Mouse (Mus musculus): ENCODE measurements at regions not wholly inside any gene's neighbourhood (a gene's known extent, or its start where the extent isn't known, plus 50 kb on each side); places are given as distances from the start of the nearest gene placed in this dataset.
A peak's percentile ranks its signal among the peaks of the same experiment; 100 is the strongest.

- DNase-seq (ENCODE audit: low spot score in 2 of 2) = no peak
Observed at GRCm38 (mm10) chr17:84129204-84129603, 58.5 kb downstream of the Zfp36l2 start.

GRCm38 (mm10) chr17:84128262-84128661 lies 59.5 kb downstream of the Zfp36l2 start:
- no peak for DNase-seq (ENCODE audit: low spot score in 2 of 2)

GRCm38 (mm10) chr17:84126168-84126567 lies 61.6 kb downstream of the Zfp36l2 start:
- DNase-seq (ENCODE audit: low spot score in 2 of 2) = no peak

DNA sequence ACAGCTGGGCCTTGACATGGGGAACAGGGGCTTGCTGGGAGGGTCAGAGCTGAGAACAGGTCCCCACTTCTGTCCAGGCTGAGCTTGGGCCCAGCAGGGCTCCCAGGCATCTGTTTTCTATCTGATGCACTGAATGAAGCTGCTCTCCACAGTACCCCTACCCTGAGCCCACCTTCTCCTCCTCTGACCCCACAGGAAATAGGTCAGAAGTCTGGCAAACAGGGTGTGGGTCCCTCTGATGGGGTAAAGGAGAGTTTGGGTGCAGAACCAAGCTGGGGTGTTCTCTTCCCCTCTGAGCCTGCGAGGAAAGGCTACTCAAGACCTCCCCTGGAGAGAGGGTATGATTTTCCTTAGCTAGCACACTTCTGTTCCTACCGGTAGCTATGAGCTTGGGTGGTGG lies 64.6 kb downstream of the Zfp36l2 start:
- DNase-seq (ENCODE audit: low spot score in 2 of 2) = no peak

DNA sequence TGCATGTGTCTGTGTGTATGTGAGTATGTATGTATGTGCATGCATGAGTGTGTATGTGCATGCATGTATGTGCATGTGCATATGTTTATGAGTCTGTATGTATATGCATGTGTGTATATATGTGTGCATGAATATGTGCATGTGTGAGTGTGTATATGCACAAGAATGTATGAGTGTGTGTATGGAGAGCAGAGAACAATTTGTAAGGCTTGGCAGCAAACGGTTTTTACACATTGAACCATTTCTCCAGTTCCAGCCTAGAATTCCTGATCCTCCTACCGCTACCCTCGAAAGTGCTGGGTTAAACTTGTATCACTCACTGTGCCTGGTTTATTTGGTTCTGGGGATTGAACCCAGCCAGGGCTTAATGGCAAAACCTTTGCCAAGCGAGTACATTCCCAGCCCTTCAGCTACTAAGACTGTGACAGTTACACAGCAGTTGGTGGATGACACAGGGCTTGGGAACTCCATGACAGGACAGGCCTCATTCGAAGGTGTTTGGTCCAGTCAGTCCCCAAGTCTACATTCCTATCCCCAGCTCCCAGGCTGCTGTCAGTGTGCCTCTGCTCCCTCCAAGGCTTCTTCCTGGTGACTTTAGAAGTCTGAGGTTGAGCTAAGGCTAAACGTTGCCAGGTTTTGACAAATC lies 65.1 kb downstream of the Zfp36l2 start:
- no peak for DNase-seq (ENCODE audit: low spot score in 2 of 2)

DNA sequence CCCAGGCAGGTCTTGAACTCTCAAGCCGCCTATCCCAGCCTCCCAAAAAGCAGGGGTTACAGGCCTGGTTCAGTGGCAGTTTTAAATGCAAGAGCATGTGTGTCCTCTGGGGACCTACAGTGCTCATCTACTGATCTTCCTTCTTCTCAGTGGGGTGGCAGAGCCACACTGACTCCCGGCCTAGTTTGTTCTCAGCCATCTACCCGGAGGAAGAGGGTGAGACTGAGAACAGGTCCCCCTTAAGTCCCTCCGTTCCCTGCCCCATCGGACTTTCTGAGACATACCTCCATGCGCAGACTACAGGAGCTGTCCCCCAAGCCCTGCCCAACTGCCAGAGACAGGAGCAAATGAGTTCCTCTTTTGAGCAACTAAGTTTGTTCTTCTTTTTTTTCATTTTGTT lies 66.5 kb downstream of the Zfp36l2 start:
- no peak for DNase-seq (ENCODE audit: low spot score in 2 of 2)

DNA sequence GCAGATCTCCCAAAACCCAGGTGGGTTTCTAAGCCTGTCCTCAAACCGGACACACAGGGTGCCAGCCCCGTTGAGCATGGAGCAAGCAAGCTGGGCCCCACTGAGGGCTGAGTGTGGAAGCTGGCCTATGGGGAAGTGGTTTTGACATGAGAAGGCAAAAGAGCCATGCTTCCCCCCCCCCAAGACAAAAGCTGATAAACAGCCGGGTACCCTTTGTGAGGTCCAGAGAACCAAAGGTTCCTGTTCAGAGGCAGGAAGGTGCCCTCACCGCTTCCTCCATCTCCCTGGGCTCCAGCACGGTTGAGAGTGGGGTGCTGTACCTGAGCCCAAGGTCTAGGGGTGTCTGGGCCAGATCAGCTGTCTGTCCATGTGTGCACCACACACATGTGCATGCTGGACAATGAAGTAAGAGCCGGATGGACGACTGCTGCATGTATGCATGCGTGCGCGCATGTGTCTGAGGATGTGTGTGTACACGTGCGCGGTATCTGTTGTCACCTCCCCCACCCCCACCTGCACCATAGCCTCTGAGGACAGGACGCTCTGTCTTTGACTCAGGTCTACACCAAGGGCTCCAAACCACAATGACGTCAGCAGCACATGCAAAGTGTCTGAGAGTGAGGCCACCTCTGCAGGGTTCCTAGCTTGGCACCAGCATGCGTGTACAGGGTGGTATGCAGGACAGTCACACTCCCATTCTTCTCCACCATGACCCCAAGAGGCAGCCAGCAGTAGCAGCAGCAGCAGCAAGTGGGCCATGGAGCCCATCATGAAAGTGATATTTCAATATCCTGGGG lies 68.3 kb downstream of the Zfp36l2 start:
- DNase-seq (ENCODE audit: low spot score in 2 of 2) = no peak

DNA sequence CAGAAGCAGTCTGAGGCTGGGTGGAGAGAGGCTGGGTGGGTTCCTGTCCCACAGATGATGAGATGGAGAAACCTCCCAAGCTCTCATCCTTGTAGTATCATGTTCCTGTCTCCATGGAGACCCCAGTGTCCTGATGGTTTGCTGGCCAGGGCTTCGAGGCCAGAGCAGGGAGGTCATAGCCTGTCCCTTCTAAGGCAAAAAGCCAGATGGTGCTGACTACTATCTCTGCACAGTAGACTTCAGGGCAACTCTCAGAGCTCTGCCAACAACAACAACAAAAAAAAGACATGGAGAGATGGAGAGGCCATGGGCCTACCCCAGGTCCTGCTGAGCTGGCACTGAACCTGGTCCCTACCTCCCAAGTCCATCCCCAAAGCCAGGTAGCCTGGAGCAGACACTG lies 69.0 kb downstream of the Zfp36l2 start:
- no peak for DNase-seq (ENCODE audit: low spot score in 2 of 2)

DNA sequence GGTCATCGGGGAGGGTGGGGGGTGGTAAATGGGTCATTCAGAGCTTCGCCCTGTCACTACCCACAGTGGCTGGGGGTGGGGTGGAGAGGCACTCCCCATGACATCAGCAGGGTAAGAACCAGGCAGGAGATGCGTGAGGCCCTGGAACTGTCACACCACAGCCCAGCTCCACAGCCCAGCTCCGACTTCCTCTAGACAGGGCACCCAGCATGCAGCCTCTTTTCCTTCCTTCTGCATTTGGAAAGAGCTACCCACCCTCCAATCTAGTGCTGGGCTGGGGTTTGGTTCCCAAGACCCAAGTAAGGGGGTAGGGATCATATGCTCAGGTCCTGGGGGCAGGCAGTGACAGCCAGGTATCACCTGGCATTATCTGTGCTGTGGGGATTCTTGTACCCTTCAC lies 69.5 kb downstream of the Zfp36l2 start:
- DNase-seq (ENCODE audit: low spot score in 2 of 2) = no peak

GRCm38 (mm10) chr17:84117756-84118155 lies 70.0 kb downstream of the Zfp36l2 start:
- no peak for DNase-seq (ENCODE audit: low spot score in 2 of 2)

GRCm38 (mm10) chr17:84116340-84117279 lies 71.1 kb downstream of the Zfp36l2 start:
- DNase-seq (ENCODE audit: low spot score in 2 of 2) = no peak

DNA sequence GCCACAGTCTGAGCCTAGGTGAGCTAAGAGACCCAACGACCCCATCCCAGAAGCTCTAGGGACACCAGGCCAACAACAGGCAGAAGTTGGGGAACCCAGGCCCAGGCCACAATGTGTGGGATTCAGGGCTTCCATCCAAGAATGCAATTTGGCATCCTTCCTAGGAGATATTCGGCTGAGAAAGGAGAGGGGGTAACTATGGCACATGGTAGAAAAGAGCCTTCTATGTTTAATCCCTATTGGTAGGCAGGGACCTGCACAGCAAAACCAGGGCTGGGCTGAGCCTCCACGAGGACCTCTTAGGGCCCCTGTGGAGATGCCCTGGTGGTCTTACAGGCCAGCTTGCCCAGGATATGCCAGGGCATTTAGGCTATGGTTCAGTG lies 71.8 kb downstream of the Zfp36l2 start:
- no peak for DNase-seq (ENCODE audit: low spot score in 2 of 2)

DNA sequence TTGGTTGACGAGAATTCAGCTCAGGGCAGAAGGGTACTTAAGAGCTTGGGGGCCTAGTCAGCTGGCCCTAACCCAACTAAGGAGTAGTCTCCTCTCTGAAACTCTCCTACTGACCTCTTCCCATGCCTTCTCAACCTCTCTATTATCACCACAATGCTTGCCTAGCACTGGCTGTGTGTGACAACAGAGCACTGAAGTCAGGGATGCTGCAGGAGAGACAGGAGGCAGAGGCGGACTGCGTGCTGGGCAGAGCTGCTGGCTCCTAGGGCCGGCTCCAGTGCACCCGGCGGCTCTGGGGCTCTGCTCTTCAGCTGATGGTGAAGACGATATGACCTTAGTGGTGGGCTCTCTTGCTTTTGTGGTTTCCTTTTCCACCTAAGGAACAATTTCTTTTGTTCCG lies 72.6 kb downstream of the Zfp36l2 start:
- DNase-seq (ENCODE audit: low spot score in 2 of 2) = no peak

DNA sequence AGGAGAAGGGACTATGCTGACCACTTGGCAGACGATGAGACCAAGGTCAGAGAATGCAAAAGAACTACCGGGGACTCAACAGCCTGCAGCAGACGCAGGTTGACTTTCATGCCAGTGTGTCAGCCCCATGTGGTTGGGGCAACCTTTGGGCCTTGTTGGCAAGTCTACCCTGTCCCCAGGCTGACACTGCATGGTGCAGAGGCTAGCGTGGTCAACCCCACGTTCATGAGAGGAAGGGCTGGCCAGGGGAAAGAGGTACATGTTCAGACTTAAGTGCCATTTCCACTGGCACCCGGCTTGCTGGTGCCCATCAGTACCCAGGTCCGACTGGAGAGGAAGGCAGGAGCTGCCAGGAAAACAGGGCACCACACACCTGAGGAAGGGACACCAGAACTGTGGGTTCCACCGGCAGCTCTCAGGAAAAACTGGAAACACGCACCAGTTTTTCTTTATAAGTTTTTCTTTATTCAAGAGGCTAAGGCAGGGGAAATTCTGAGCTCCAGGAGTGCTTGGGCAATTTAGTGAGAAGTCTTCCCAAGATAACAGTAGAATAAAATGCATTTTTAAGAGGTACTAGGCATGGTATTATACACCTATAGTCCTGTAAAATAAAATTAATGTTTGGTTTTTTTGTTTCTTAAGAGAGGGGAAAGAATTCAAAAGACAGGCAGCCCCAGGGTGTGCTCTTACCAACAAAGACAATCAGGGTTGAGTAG lies 73.3 kb downstream of the Zfp36l2 start:
- DNase-seq (ENCODE audit: low spot score in 2 of 2) = no peak

DNA sequence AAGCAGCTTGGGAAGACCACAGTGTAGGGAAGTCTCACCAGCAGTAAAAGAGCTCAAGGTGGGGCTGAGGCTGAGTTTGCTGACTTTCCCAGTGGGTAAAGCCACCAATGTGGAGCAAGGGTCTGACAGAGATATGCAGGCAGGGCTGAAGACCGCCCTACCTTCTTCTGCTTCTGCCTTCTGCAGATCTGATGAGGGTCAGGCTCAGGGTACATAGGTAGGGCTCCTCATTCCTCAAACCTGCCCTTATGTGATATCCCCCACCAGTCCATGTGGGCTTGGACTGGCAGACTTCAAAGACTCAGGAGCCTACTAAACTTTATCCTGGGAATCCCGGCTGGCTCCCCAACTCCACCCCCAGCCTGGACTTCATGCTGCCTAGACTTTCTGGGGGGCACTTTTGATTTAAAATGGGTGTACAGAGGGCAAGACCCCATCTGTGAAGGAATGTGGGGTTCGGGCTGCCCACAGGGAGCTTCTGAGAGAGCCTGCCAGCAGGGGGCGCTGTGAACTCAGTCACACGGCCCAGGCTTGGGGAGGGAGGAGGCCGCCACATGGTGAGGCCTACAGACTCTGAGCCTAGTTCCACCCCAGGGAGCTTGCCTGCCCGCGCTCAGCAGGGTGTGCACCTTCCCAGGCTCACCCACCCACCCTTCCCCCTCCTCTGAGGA lies 74.0 kb downstream of the Zfp36l2 start:
- peak; percentile 75 to 80 for DNase-seq (ENCODE audit: low spot score in 2 of 2)

DNA sequence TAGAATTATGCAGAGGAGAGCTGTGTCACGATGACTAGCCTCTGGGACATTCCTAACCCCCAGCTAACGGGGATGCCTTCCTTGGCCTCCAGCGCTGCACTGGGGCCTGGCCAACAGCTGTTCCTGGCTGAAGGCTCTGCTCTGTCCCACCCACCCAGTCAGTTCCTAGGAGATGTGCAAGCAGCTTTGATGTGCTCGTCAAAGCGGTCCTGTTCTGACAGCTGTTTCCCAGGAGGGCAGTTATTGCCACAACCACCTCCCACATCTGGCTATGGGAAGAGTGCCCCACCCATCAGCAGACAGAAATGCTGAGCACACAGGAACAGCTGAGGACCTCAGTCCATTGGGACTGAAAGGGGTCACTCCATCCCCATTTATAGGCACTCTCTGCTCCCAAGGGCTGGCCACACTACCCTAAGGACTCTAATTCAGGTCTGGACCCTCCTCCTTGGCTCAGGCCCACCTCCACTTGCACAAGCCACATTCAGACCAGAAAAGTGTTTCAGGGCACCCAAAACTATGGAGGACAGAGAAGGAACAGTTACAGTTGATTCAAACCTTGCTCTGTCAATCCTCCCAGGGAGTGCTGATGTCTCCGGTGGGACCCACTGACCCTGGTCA lies 75.2 kb downstream of the Zfp36l2 start:
- no peak for DNase-seq (ENCODE audit: low spot score in 2 of 2)

DNA sequence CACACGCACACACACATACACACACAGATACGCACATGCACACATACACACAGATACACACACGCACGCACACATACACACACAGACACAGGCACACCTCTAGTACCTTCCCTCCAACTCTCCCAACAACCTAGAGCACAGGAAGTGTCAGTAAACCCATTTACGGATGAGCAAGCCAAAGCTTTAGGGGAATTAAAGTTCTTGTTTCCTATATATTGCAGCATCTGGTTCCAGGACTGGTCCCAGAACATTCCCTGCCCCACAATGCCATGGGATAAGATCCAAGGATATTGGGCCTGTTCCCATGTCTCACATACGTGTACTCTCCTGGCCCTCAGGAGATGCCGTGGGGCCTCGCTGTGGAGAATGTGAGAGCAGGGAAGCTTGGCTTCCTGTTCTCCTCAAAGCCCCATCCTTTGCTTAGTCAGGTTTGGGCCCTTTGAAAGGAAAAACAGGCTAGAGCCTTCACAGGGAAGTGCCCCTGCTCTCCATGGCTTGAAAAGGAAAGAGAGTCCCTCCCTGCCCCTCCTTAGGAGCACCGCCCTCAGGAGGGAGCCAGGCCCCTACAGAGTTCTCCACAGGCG lies 75.9 kb downstream of the Zfp36l2 start:
- DNase-seq (ENCODE audit: low spot score in 2 of 2) = no peak

DNA sequence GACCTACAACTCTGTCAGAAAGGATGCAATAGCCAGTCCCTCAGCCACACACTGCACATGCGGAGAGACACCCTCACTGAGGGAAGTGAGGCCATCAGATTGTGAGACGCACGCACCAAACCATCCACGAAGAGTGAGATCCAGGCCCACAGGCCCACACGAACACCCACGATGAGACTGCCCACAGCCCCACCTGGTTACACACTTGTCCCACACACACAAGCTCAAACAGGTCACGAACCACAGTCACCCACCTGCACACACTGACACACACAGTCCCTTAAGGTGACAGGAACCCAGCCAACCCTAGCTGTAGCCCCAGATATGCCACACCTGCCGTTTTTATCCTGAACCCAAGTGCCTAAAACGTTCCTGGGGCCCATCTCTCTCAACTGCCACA lies 76.8 kb downstream of the Zfp36l2 start:
- DNase-seq (ENCODE audit: low spot score in 2 of 2) = no peak

DNA sequence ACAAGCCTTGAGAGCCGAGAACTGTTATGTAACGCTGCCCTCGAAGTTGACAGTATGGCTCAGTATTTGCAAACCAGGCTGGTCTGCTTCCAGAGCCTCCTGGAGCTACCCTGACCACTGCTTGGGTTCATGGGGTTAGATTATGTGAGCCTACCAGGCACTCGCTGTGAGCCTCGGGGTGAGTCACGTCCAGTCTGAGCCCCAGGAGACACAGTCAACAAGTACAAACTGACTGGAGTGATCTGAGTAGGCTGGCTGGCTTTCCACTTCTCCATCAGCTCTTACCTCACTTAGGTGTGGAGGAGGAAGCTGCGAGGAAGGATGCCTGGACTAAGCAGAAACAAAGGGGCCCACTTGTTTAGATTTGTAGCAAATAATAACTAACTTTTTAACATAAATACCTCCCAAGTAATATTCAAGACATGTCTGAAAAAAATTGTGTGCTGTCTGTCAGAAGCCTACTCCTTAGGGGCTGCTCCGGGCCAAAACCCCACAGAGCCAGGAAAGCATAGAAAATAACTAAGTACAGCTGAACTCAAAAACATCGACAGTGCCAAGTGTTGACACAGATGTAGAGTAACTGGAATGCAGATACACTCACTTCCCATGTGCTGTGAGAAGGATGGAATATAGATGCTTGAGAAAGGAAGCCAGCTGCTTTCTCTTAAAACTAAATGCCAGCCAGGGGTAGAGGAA lies 77.6 kb downstream of the Zfp36l2 start:
- DNase-seq (ENCODE audit: low spot score in 2 of 2) = no peak
